Mouse (Mus musculus): ENCODE data around the gene Fam133b.
"Not testable (repeated sequence)": the region's sequence is repeated elsewhere in the genome, so short reads cannot be mapped to it uniquely, and the experiment has no call there.

Gene Fam133b

GRCm38 (mm10) chr5:3600298-3600697 lies 56.7 kb downstream of the Fam133b start:
- no peak for DNase-seq (ENCODE audit: low spot score in 2 of 2)

GRCm38 (mm10) chr5:3600790-3601189 lies 57.2 kb downstream of the Fam133b start:
- no peak for DNase-seq (ENCODE audit: low spot score in 2 of 2)

GRCm38 (mm10) chr5:3607114-3607513 lies 63.5 kb downstream of the Fam133b start:
- DNase-seq (ENCODE audit: low spot score in 2 of 2), result no peak

- no peak for DNase-seq (ENCODE audit: low spot score in 2 of 2)
These were observed 65.6 kb downstream of the Fam133b start for GRCm38 (mm10) chr5:3609241-3609640.

GRCm38 (mm10) chr5:3611835-3612234 lies 68.2 kb downstream of the Fam133b start:
- DNase-seq (ENCODE audit: low spot score in 2 of 2), result not testable (repeated sequence)

Measured in frontal cortex, postnatal 14 days (tissue).